Mouse (Mus musculus): ENCODE measurements around the gene Hivep2.

DNA sequence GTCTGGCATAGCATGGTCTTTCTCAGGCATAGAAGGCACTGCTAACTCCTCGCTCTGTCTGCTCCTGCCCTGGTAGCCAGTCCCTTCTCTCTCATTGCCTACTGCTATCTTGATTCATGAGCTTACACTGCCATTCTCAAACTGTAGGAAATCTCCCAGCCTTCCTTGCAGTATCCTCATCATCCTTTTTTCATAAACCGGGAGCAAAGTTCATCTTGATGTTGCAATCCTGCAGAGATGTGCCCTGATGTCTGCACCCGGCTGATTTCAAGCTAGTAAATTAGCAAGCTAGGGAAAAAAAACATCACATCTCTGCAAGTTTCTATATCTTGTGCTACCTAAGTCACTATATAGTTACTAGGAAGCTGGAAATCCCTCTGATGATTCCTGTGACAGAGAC, 179.0 kb downstream of the Hivep2 start:
- TF ChIP-seq CTCF (IDR thresholded peaks at IDR 0.05; ENCODE audit: borderline replicate concordance, extremely low read depth, insufficient read depth, insufficient read length) = no peak
- TF ChIP-seq POLR2A (IDR thresholded peaks at IDR 0.05; ENCODE audit: borderline replicate concordance, extremely low read depth, insufficient read depth, insufficient read length, poor library complexity, severe bottlenecking) = no peak
